Mouse (Mus musculus): ENCODE data around the gene Ttc39b.

GRCm38 (mm10) chr4:83234739-83235138, 89.3 kb downstream of the Ttc39b start:
- no peak for TF ChIP-seq CHD2 (IDR thresholded peaks at IDR 0.05; ENCODE audit: low read depth, low read length)
- no peak for TF ChIP-seq MAFK (IDR thresholded peaks at IDR 0.05; ENCODE audit: insufficient read depth, low read depth, low read length)
- TF ChIP-seq HCFC1 (IDR thresholded peaks at IDR 0.05; ENCODE audit: borderline replicate concordance, insufficient read depth, low read length): no peak
- TF ChIP-seq ZNF384 (IDR thresholded peaks at IDR 0.05; ENCODE audit: low read depth, low read length): no peak
- TF ChIP-seq ZC3H11A (IDR thresholded peaks at IDR 0.05; ENCODE audit: borderline replicate concordance, low read depth, low read length): no peak
